Mouse (Mus musculus) bone marrow, adult 2 months (tissue): Measurements from ENCODE around the gene Slc2a13.

Source experiments
- CTCF ChIP-seq: fragments of 200-500 bp; IDR thresholded peaks from 2 replicates; pipeline ENCODE4 v1.5.1; 2011; ENCODE audit warnings: low read length, control low read depth; ENCODE audit not compliant: control insufficient read depth, insufficient read depth
- POLR2A ChIP-seq: fragments of 200-500 bp; IDR thresholded peaks from 2 replicates; pipeline ENCODE4 v1.6.1; 2011; ENCODE audit warnings: low read depth, mild to moderate bottlenecking, control low read depth, low read length, borderline replicate concordance; ENCODE audit not compliant: control insufficient read depth

- TF ChIP-seq CTCF, result no peak
- TF ChIP-seq POLR2A, result no peak
Observed at GRCm38 (mm10) chr15:91373203-91373584, 199.9 kb downstream of the Slc2a13 start.
